Mouse (Mus musculus) Muller cell, postnatal 12 days (primary cell): ENCODE data around the gene Ybx2.
A peak's percentile ranks its signal among the peaks of the same experiment; 100 is the strongest.
"Not testable (repeated sequence)": the region's sequence is repeated elsewhere in the genome, so short reads cannot be mapped to it uniquely, and the experiment has no call there.

Source experiments
- DNase-seq: peaks from one replicate; pipeline ENCODE4 v3.0.0-alpha.2; 2015; ENCODE audit errors: inconsistent ontology term

Ybx2 gene

GRCm38 (mm10) chr11:69914917-69915430 lies 20.6 kb upstream of the Ybx2 start:
- DNase-seq: no peak

GRCm38 (mm10) chr11:69915667-69916627 lies 19.6 kb upstream of the Ybx2 start:
- DNase-seq: no peak

GRCm38 (mm10) chr11:69916652-69917378 lies 18.8 kb upstream of the Ybx2 start:
- DNase-seq: not testable (repeated sequence)

GRCm38 (mm10) chr11:69917379-69917948 lies 18.1 kb upstream of the Ybx2 start:
- DNase-seq: no peak

GRCm38 (mm10) chr11:69918118-69918517 lies 17.5 kb upstream of the Ybx2 start:
- DNase-seq: no peak

GRCm38 (mm10) chr11:69919053-69919452 lies 16.5 kb upstream of the Ybx2 start:
- DNase-seq: no peak

GRCm38 (mm10) chr11:69919661-69920265 lies 15.8 kb upstream of the Ybx2 start:
- DNase-seq: peak; percentile 92

GRCm38 (mm10) chr11:69920266-69921031 lies 15.1 kb upstream of the Ybx2 start:
- DNase-seq: no peak

- DNase-seq: peak; percentile 100
Observed at GRCm38 (mm10) chr11:69921114-69922011, 14.2 kb upstream of the Ybx2 start, which contains the start of gene Eif5a. Gene Eif5a (minus strand): TSS chr11:69921958.

- no peak for DNase-seq
Observed at GRCm38 (mm10) chr11:69922012-69922756, 13.4 kb upstream of the Ybx2 start.

GRCm38 (mm10) chr11:69922796-69923195 lies 12.8 kb upstream of the Ybx2 start:
- no peak for DNase-seq

GRCm38 (mm10) chr11:69927501-69927900 lies 8.1 kb upstream of the Ybx2 start:
- DNase-seq: no peak

- no peak for DNase-seq
Observed at GRCm38 (mm10) chr11:69929712-69930111, 5.9 kb upstream of the Ybx2 start.

GRCm38 (mm10) chr11:69930176-69930575 lies 5.4 kb upstream of the Ybx2 start:
- not testable (repeated sequence) for DNase-seq

GRCm38 (mm10) chr11:69930967-69931537 lies 4.5 kb upstream of the Ybx2 start:
- no peak for DNase-seq

- DNase-seq: no peak
Observed at GRCm38 (mm10) chr11:69931769-69932168, 3.8 kb upstream of the Ybx2 start.

- no peak for DNase-seq
Observed at GRCm38 (mm10) chr11:69932254-69932653, 3.3 kb upstream of the Ybx2 start.

- DNase-seq: no peak
Observed at GRCm38 (mm10) chr11:69933066-69933465, 2.5 kb upstream of the Ybx2 start.

- peak; percentile 91 for DNase-seq
Observed at GRCm38 (mm10) chr11:69934169-69934568, 1.4 kb upstream of the Ybx2 start.
